Mouse (Mus musculus) liver, postnatal 0 days (tissue): ENCODE results near the gene Zfp316. TPM values are rescaled to one million over a fixed set of nuclear protein-coding genes. Genes with fewer than 3 reads are reported as not detected.

Experiments
- ATAC-seq: fragments of 200-750 bp; cut with Nextera tagmentation; 2 replicates; pipeline ENCODE4 v1.8.0; 2017; ENCODE audit warnings: mild to moderate bottlenecking, moderate library complexity
- DNase-seq: peaks from one replicate; pipeline ENCODE4 v3.0.0-alpha.2; 2016
- H3K27ac ChIP-seq: fragments of 300-500 bp; sonication (generic); 2 replicates; pipeline ENCODE4 v1.5.1; 2014; ENCODE audit warnings: antibody characterized with exemption, moderate library complexity, mild to moderate bottlenecking, low read depth
- H3K27me3 ChIP-seq: fragments of 300-500 bp; sonication (generic); 2 replicates; pipeline ENCODE4 v1.6.1; 2014; ENCODE audit warnings: low read length, control low read depth, mixed read lengths; ENCODE audit not compliant: insufficient read depth
- H3K36me3 ChIP-seq: fragments of 300-500 bp; sonication (generic); replicated peaks from 2 replicates; pipeline ENCODE4 v1.6.1; 2014; ENCODE audit warnings: mild to moderate bottlenecking, control low read depth, low read length, moderate library complexity, mixed read lengths; ENCODE audit not compliant: insufficient read depth
- H3K4me1 ChIP-seq: fragments of 300-500 bp; sonication (generic); 2 replicates; pipeline ENCODE4 v1.6.1; 2014; ENCODE audit warnings: antibody characterized with exemption, mild to moderate bottlenecking, control low read depth; ENCODE audit not compliant: insufficient read depth
- H3K4me2 ChIP-seq: fragments of 300-500 bp; sonication (generic); 2 replicates; pipeline ENCODE4 v1.6.1; 2014; ENCODE audit warnings: low read depth, mild to moderate bottlenecking, low read length, moderate library complexity, mixed read lengths
- H3K4me3 ChIP-seq: fragments of 300-500 bp; sonication (generic); 2 replicates; pipeline ENCODE4 v1.5.1; 2014; ENCODE audit warnings: low read depth, low read length
- H3K9ac ChIP-seq: fragments of 300-500 bp; sonication (generic); replicated peaks from 2 replicates; pipeline ENCODE4 v1.6.1; 2014; ENCODE audit warnings: mild to moderate bottlenecking, moderate library complexity
- H3K9me3 ChIP-seq: fragments of 300-500 bp; sonication (generic); 2 replicates; pipeline ENCODE4 v1.6.1; 2016; ENCODE audit warnings: mild to moderate bottlenecking, control low read depth, low read length, mixed read lengths
- CTCF ChIP-seq: sonication (generic); IDR thresholded peaks from 2 replicates; pipeline ENCODE4 v1.5.1; 2016; ENCODE audit warnings: antibody characterized with exemption, low read depth
- EP300 ChIP-seq: IDR thresholded peaks from 2 replicates; pipeline ENCODE4 v1.6.1; 2016; ENCODE audit warnings: antibody characterized with exemption, low read depth, mild to moderate bottlenecking
- WGBS: fragments of 180-500 bp; shearing (Covaris S2); extraction: QIAGEN DNeasy Blood & Tissue Kit; methylation state at CpG from one replicate; pipeline ENCODE4 v1.1.7; 2014; ENCODE audit not compliant: insufficient replicate concordance; 5-methylcytosine and 5-hydroxymethylcytosine counted together
- polyA plus RNA-seq: library from polyadenylated mRNA; unstranded; fragments of >200 nt; fragmentation: Nextera tagmentation; extraction: Ambion mirVana; gene quantifications from 2 replicates; pipeline ENCODE4 v1.2.1, GENCODE M21; 2015

Zfp316 gene
- polyA plus RNA-seq: 0.39 and 0.41 TPM in 2 replicates

- WGBS: 1% methylated on average over 59 of the region's 79 CpGs
- Histone ChIP-seq H3K27me3 (no peaks in the 10 kb centered on the region), H3K9me3 (no peaks in the 10 kb centered on the region), H3K36me3 (no peaks in the 10 kb centered on the region), H3K4me2 (peak within 1 kb of the TSS; percentile 97), H3K9ac (peak within 1 kb of the TSS; percentile 79), H3K4me3 (peak within 1 kb of the TSS; percentile 77), H3K27ac (peak within 1 kb of the TSS; percentile 51; the same call in 1 of the 2 replicates), H3K4me1 (peaks cover 14% of the 10 kb centered on the region)
- peak; percentile 67 for DNase-seq
- TF ChIP-seq CTCF (no peak), EP300 (no peak)
- ATAC-seq: peak; percentile 65
Observed at GRCm38 (mm10) chr5:143269363-143270150, at the start of gene Zfp316. Gene Zfp316 (minus strand): TSS chr5:143270022.

GRCm38 (mm10) chr5:143317288-143317610, 47.4 kb upstream of the Zfp316 start:
- H3K9me3 ChIP-seq: no peaks in the 10 kb centered on the region
- no peak overlapping the region for H3K4me3 ChIP-seq
- no peak for TF ChIP-seq CTCF
- TF ChIP-seq EP300: no peak
- H3K27ac ChIP-seq: peak overlapping the region; percentile 79
- H3K27me3 ChIP-seq: no peaks in the 10 kb centered on the region
- ATAC-seq: no peak
- no peak overlapping the region for H3K9ac ChIP-seq
- H3K36me3 ChIP-seq: peaks cover 38% of the 10 kb centered on the region
- DNase-seq: no peak
- no peak overlapping the region for H3K4me2 ChIP-seq
- WGBS: 74% methylated on average over 8 of the region's 8 CpGs
- H3K4me1 ChIP-seq: peaks cover 14% of the 10 kb centered on the region

- H3K4me2 ChIP-seq: no peak overlapping the region
- TF ChIP-seq EP300: no peak; the same call in 1 of the 2 replicates
- no peaks in the 10 kb centered on the region for H3K27me3 ChIP-seq
- 84% methylated on average over 5 of the region's 5 CpGs for WGBS
- no peak overlapping the region for H3K9ac ChIP-seq
- no peaks in the 10 kb centered on the region for H3K9me3 ChIP-seq
- H3K36me3 ChIP-seq: peaks cover 35% of the 10 kb centered on the region
- H3K27ac ChIP-seq: peak overlapping the region; percentile 79
- DNase-seq: peak; percentile 37
- peak; percentile 83 for ATAC-seq
- H3K4me3 ChIP-seq: no peak overlapping the region
- peaks cover 14% of the 10 kb centered on the region for H3K4me1 ChIP-seq
Observed at GRCm38 (mm10) chr5:143316605-143317287, 46.9 kb upstream of the Zfp316 start.

GRCm38 (mm10) chr5:143315514-143315888, 45.7 kb upstream of the Zfp316 start:
- no peaks in the 10 kb centered on the region for H3K9me3 ChIP-seq
- no peaks in the 10 kb centered on the region for H3K27me3 ChIP-seq
- peak overlapping the region; percentile 85 for H3K4me2 ChIP-seq
- H3K36me3 ChIP-seq: peaks cover 36% of the 10 kb centered on the region
- H3K27ac ChIP-seq: no peak overlapping the region
- H3K4me3 ChIP-seq: peak overlapping the region; percentile 70
- 20% methylated on average over 8 of the region's 8 CpGs for WGBS
- TF ChIP-seq CTCF (no peak), EP300 (no peak)
- H3K4me1 ChIP-seq: peaks cover 14% of the 10 kb centered on the region
- H3K9ac ChIP-seq: peak overlapping the region; percentile 17; the same call in 1 of the 2 replicates
- no peak for DNase-seq
- ATAC-seq: no peak

GRCm38 (mm10) chr5:143314730-143315513, 45.1 kb upstream of the Zfp316 start, which contains the start of gene E130309D02Rik:
Gene E130309D02Rik (minus strand): TSS chr5:143315360.
- Histone ChIP-seq H3K4me3 (peak within 1 kb of the TSS; percentile 70), H3K27ac (peak within 1 kb of the TSS; percentile 86), H3K36me3 (peaks cover 36% of the 10 kb centered on the region), H3K4me1 (peaks cover 14% of the 10 kb centered on the region), H3K27me3 (no peaks in the 10 kb centered on the region), H3K4me2 (peak within 1 kb of the TSS; percentile 85), H3K9ac (peak within 1 kb of the TSS; percentile 71), H3K9me3 (no peaks in the 10 kb centered on the region)
- TF ChIP-seq EP300: no peak
- TF ChIP-seq CTCF: peak; percentile 85
- DNase-seq (peak; percentile 93), ATAC-seq (peak; percentile 80)
- WGBS: 1% methylated on average over 94 of the region's 101 CpGs
